ENCODE assay signal across 19 mouse cellular contexts in genomic region chrX:168907586-168907985, GRCm38 (mm10).
DNase-seq lines count a peak whose midpoint lies in the region; ATAC-seq and TF ChIP-seq lines count a peak whose summit lies in the region.
"Had no signal": no experiment of that assay in that cellular context is flagged by ENCODE, and none has a peak within 500 bp of the region (broad histone marks: within the 10 kb centered on the region; RNA-seq: fewer than 3 reads in every experiment).

No protein-coding gene starts in this region.

- no peak overlapping the region for H3K9ac ChIP-seq in lung, postnatal 0 days (replicated peaks; ENCODE audit: low read depth)
- no peak overlapping the region for H3K9ac ChIP-seq in forebrain, embryonic 16.5 days (replicated peaks; ENCODE audit: low read depth, low read length)
- H3K9ac ChIP-seq in forebrain, embryonic 15.5 days (replicated peaks) = no peak overlapping the region
- H3K9ac ChIP-seq: embryonic facial prominence, embryonic 15.5 days; hindbrain, embryonic 15.5 days; kidney, embryonic 15.5 days; limb, embryonic 12.5 days; liver, embryonic 14.5 days; midbrain, embryonic 13.5 days; neural tube, embryonic 13.5 days had no signal

- H3K27me3 ChIP-seq in heart, embryonic 10.5 days (ENCODE audit: insufficient read depth, poor library complexity, severe bottlenecking) = no peaks in the 10 kb centered on the region
- no peaks in the 10 kb centered on the region for H3K27me3 ChIP-seq in lung, postnatal 0 days (replicated peaks; ENCODE audit: insufficient read depth, low read length)
- H3K27me3 ChIP-seq in forebrain, embryonic 16.5 days (replicated peaks; ENCODE audit: control insufficient read depth, insufficient read depth, low read length) = no peaks in the 10 kb centered on the region
- no peaks in the 10 kb centered on the region for H3K27me3 ChIP-seq in forebrain, embryonic 15.5 days
- H3K27me3 ChIP-seq: embryonic facial prominence, embryonic 15.5 days had no signal

- 34% methylated on average over 2 of the region's 2 CpGs for WGBS in heart, embryonic 10.5 days
- 37% methylated on average over 2 of the region's 2 CpGs for WGBS in lung, postnatal 0 days
- 48% methylated on average over 2 of the region's 2 CpGs for WGBS in forebrain, embryonic 16.5 days
- WGBS in forebrain, embryonic 15.5 days = 46% methylated on average over 2 of the region's 2 CpGs

- no peak overlapping the region for H3K4me2 ChIP-seq in lung, postnatal 0 days (replicated peaks; ENCODE audit: low read depth, low read length)
- H3K4me2 ChIP-seq in forebrain, embryonic 16.5 days (ENCODE audit: low read length) = no peak overlapping the region
- H3K4me2 ChIP-seq in forebrain, embryonic 15.5 days (replicated peaks) = no peak overlapping the region
- H3K4me2 ChIP-seq: embryonic facial prominence, embryonic 15.5 days; hindbrain, embryonic 15.5 days; kidney, embryonic 15.5 days; limb, embryonic 12.5 days; midbrain, embryonic 13.5 days; neural tube, embryonic 13.5 days had no signal

- TF ChIP-seq CTCF in lung, postnatal 0 days (IDR thresholded peaks at IDR 0.05) = no peak

- H3K9me3 ChIP-seq in heart, embryonic 10.5 days = no peaks in the 10 kb centered on the region
- H3K9me3 ChIP-seq in lung, postnatal 0 days (ENCODE audit: low read length) = no peaks in the 10 kb centered on the region
- H3K9me3 ChIP-seq in forebrain, embryonic 16.5 days (ENCODE audit: control insufficient read depth, low read length) = no peaks in the 10 kb centered on the region
- H3K9me3 ChIP-seq in forebrain, embryonic 15.5 days = no peaks in the 10 kb centered on the region
- H3K9me3 ChIP-seq: embryonic facial prominence, embryonic 15.5 days; hindbrain, embryonic 15.5 days; kidney, embryonic 15.5 days; limb, embryonic 12.5 days; midbrain, embryonic 13.5 days; neural tube, embryonic 13.5 days had no signal

- no peak for TF ChIP-seq EP300 in lung, postnatal 0 days (IDR thresholded peaks at IDR 0.05)

- ATAC-seq in lung, postnatal 0 days = peak; percentile 32
- no peak for ATAC-seq in forebrain, embryonic 16.5 days
- ATAC-seq in forebrain, embryonic 15.5 days (replicated peaks) = no peak
- ATAC-seq: intestine, embryonic 16.5 days; midbrain, embryonic 13.5 days had no signal

- H3K27ac ChIP-seq in heart, embryonic 10.5 days = no peak overlapping the region
- no peak overlapping the region for H3K27ac ChIP-seq in lung, postnatal 0 days (ENCODE audit: low read length)
- H3K27ac ChIP-seq in forebrain, embryonic 16.5 days (ENCODE audit: low read length) = no peak overlapping the region
- no peak overlapping the region for H3K27ac ChIP-seq in forebrain, embryonic 15.5 days (replicated peaks)
- H3K27ac ChIP-seq: embryonic facial prominence, embryonic 15.5 days; hindbrain, embryonic 15.5 days; kidney, embryonic 15.5 days; limb, embryonic 12.5 days; liver, embryonic 14.5 days; midbrain, embryonic 13.5 days; neural tube, embryonic 13.5 days had no signal

- no peaks in the 10 kb centered on the region for H3K36me3 ChIP-seq in heart, embryonic 10.5 days
- H3K36me3 ChIP-seq in lung, postnatal 0 days (ENCODE audit: insufficient read depth, low read length) = no peaks in the 10 kb centered on the region
- H3K36me3 ChIP-seq in forebrain, embryonic 16.5 days (ENCODE audit: control insufficient read depth, insufficient read depth) = no peaks in the 10 kb centered on the region
- H3K36me3 ChIP-seq in forebrain, embryonic 15.5 days = no peaks in the 10 kb centered on the region
- H3K36me3 ChIP-seq: embryonic facial prominence, embryonic 15.5 days; hindbrain, embryonic 15.5 days; kidney, embryonic 15.5 days; limb, embryonic 12.5 days; midbrain, embryonic 13.5 days; neural tube, embryonic 13.5 days had no signal

- DNase-seq in heart, adult 18-20 months = peak; percentile 33 to 41
- DNase-seq in heart, embryonic 10.5 days (ENCODE audit: low spot score) = no peak
- DNase-seq in urinary bladder, postnatal 14 days (ENCODE audit: low spot score) = peak; percentile 3
- DNase-seq in urinary bladder, postnatal 10 days (ENCODE audit: low spot score) = no peak
- DNase-seq in lung, postnatal 0 days (ENCODE audit: low spot score) = peak; percentile 64
- DNase-seq: adrenal gland, postnatal 25 days; cerebellum, adult 11 months; cerebellum, postnatal 10 days; right cerebral cortex, adult 18-20 months had no signal

- H3K4me3 ChIP-seq in heart, embryonic 10.5 days = no peak overlapping the region
- H3K4me3 ChIP-seq in lung, postnatal 0 days (ENCODE audit: low read depth, low read length) = no peak overlapping the region
- no peak overlapping the region for H3K4me3 ChIP-seq in forebrain, embryonic 16.5 days (replicated peaks; ENCODE audit: low read length)
- no peak overlapping the region for H3K4me3 ChIP-seq in forebrain, embryonic 15.5 days
- H3K4me3 ChIP-seq: embryonic facial prominence, embryonic 15.5 days; hindbrain, embryonic 15.5 days; kidney, embryonic 15.5 days; limb, embryonic 12.5 days; midbrain, embryonic 13.5 days; neural tube, embryonic 13.5 days had no signal

- no peaks in the 10 kb centered on the region for H3K4me1 ChIP-seq in heart, embryonic 10.5 days
- H3K4me1 ChIP-seq in lung, postnatal 0 days (ENCODE audit: insufficient read depth, low read depth, low read length) = no peaks in the 10 kb centered on the region
- no peaks in the 10 kb centered on the region for H3K4me1 ChIP-seq in forebrain, embryonic 16.5 days (replicated peaks; ENCODE audit: control insufficient read depth, insufficient read depth, low read length)
- no peaks in the 10 kb centered on the region for H3K4me1 ChIP-seq in forebrain, embryonic 15.5 days
- H3K4me1 ChIP-seq: embryonic facial prominence, embryonic 15.5 days; hindbrain, embryonic 15.5 days; kidney, embryonic 15.5 days; limb, embryonic 12.5 days; midbrain, embryonic 13.5 days; neural tube, embryonic 13.5 days had no signal

Comparison
In these comparisons a context has a peak if more than half of its experiments do, and no peak if none do; other contexts are left out.
1. DNase-seq: peak in heart, adult 18-20 months (2 of 2), urinary bladder, postnatal 14 days (single experiment) and lung, postnatal 0 days (single experiment); none in heart, embryonic 10.5 days (single experiment) and urinary bladder, postnatal 10 days (single experiment).